ENCODE assay signal across 33 mouse cellular contexts in the genomic region with DNA sequence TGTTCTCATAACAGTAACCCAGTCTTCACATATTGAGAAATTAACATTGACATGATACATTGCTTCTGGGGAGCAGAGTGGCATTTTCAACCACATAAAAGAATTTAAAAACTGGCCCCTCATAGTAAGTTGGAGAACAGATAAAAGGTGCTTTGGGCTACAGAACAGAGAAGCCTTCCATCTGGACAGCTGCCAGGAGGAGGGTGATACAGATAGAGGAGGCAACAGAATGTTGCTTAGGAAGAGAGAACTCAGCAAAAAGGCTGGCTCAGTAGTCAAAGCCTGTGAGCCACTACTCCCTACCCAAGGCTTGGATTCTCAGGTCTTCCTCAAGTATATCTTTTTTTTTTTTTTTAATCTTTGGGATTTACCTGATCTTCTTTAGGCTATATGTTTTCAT. TPM values are rescaled to one million over a fixed set of nuclear protein-coding genes. Genes with fewer than 3 reads are reported as not detected.
DNase-seq lines count a peak whose midpoint lies in the region; ATAC-seq and TF ChIP-seq lines count a peak whose summit lies in the region.
"Had no signal": no experiment of that assay in that cellular context is flagged by ENCODE, and none has a peak within 500 bp of the region (broad histone marks: within the 10 kb centered on the region; RNA-seq: fewer than 3 reads in every experiment).

No protein-coding gene starts in this region.

- peak; percentile 34 to 49 for DNase-seq in cerebellum, postnatal 10 days
- no peak for DNase-seq in cerebellum, postnatal 36 days
- peak; percentile 13 for DNase-seq in kidney, postnatal 10 days
- no peak for DNase-seq in lung, adult 2 months
- no peak for DNase-seq in frontal cortex, postnatal 14 days (ENCODE audit: low spot score in 2 of 2)
- DNase-seq: adrenal gland, adult 8-10 months; B cell, adult 2 months; cerebellum, adult 11 months; cerebellum, adult 2 months; cerebellum, adult 9-11 months; gastrocnemius, adult 2 months; gastrocnemius, postnatal 14 days; heart, adult 18-20 months; heart, postnatal 10 days; heart, postnatal 36 days; kidney, adult 11 months had no signal

- H3K4me1 ChIP-seq in kidney, embryonic 16.5 days (ENCODE audit: insufficient read depth, low read length): no peaks in the 10 kb centered on the region
- peaks cover 1% of the 10 kb centered on the region for H3K4me1 ChIP-seq in ES-Bruce4 (ENCODE audit: control insufficient read depth, insufficient read depth, low read length)
- H3K4me1 ChIP-seq in lung, adult 2 months (ENCODE audit: control insufficient read depth, insufficient read depth, low read length): no peaks in the 10 kb centered on the region
- H3K4me1 ChIP-seq: forebrain, embryonic 10.5 days; forebrain, embryonic 13.5 days; heart, embryonic 15.5 days; hindbrain, embryonic 12.5 days; hindbrain, embryonic 15.5 days; intestine, embryonic 15.5 days had no signal

- ATAC-seq in kidney, embryonic 16.5 days (ENCODE audit: low FRiP score, low TSS enrichment): no peak
- peak; percentile 60; the same call in 1 of the 2 replicates for ATAC-seq in common myeloid progenitor, adult 5-6 weeks (replicated peaks; ENCODE audit: low read depth, poor library complexity, severe bottlenecking)
- ATAC-seq: activated CD4-positive, CD25-positive, alpha-beta regulatory T cell, adult 4 months; forebrain, embryonic 13.5 days; forebrain, embryonic 16.5 days; intestine, embryonic 15.5 days had no signal

- no peak overlapping the region for H3K4me3 ChIP-seq in kidney, embryonic 16.5 days (ENCODE audit: low read length)
- H3K4me3 ChIP-seq in ES-Bruce4 (ENCODE audit: low read depth, low read length): no peak overlapping the region
- H3K4me3 ChIP-seq in lung, adult 2 months (replicated peaks; ENCODE audit: extremely low read depth, low read depth, low read length): no peak overlapping the region
- H3K4me3 ChIP-seq: forebrain, embryonic 10.5 days; forebrain, embryonic 13.5 days; gastrocnemius, adult 2 months; heart, embryonic 12.5 days; heart, embryonic 15.5 days; hindbrain, embryonic 12.5 days; hindbrain, embryonic 15.5 days; intestine, embryonic 15.5 days had no signal

- H3K9ac ChIP-seq in kidney, embryonic 16.5 days (replicated peaks; ENCODE audit: low read length): no peak overlapping the region
- H3K9ac ChIP-seq in ES-Bruce4 (ENCODE audit: low read depth, poor library complexity, severe bottlenecking): no peak overlapping the region
- H3K9ac ChIP-seq: forebrain, embryonic 13.5 days; heart, embryonic 12.5 days; heart, embryonic 15.5 days; hindbrain, embryonic 12.5 days; hindbrain, embryonic 15.5 days; intestine, embryonic 15.5 days had no signal

- H3K27me3 ChIP-seq in kidney, embryonic 16.5 days (ENCODE audit: insufficient read depth, low read length): no peaks in the 10 kb centered on the region
- H3K27me3 ChIP-seq in ES-Bruce4 (ENCODE audit: control insufficient read depth, insufficient read depth, low read length, poor library complexity, severe bottlenecking): no peaks in the 10 kb centered on the region
- H3K27me3 ChIP-seq: CH12.LX; forebrain, embryonic 13.5 days; heart, embryonic 12.5 days; heart, embryonic 15.5 days; hindbrain, embryonic 12.5 days; hindbrain, embryonic 15.5 days; intestine, embryonic 15.5 days had no signal

- TF ChIP-seq EP300 in ES-Bruce4 (IDR thresholded peaks at IDR 0.05; ENCODE audit: insufficient read depth, low read depth, low read length): no peak

- TF ChIP-seq CTCF in ES-Bruce4 (IDR thresholded peaks at IDR 0.05; ENCODE audit: low read depth, low read length): no peak
- TF ChIP-seq CTCF in lung, adult 2 months (IDR thresholded peaks at IDR 0.05; ENCODE audit: insufficient read depth, low read length): no peak

- H3K36me3 ChIP-seq in kidney, embryonic 16.5 days (ENCODE audit: insufficient read depth, low read length): no peaks in the 10 kb centered on the region
- H3K36me3 ChIP-seq in ES-Bruce4 (ENCODE audit: control insufficient read depth, insufficient read depth, low read length, poor library complexity, severe bottlenecking): no peaks in the 10 kb centered on the region
- H3K36me3 ChIP-seq: forebrain, embryonic 10.5 days; heart, embryonic 12.5 days; heart, embryonic 15.5 days; hindbrain, embryonic 12.5 days; hindbrain, embryonic 15.5 days; intestine, embryonic 15.5 days had no signal

- H3K27ac ChIP-seq in kidney, embryonic 16.5 days (ENCODE audit: low read length): no peak overlapping the region
- peak overlapping the region; percentile 78 for H3K27ac ChIP-seq in ES-Bruce4 (ENCODE audit: insufficient read depth, low read length)
- H3K27ac ChIP-seq: forebrain, embryonic 10.5 days; forebrain, embryonic 13.5 days; gastrocnemius, adult 2 months; heart, embryonic 15.5 days; hindbrain, embryonic 12.5 days; hindbrain, embryonic 15.5 days; intestine, embryonic 15.5 days had no signal

- no peak overlapping the region for H3K4me2 ChIP-seq in kidney, embryonic 16.5 days (replicated peaks; ENCODE audit: low read depth, low read length)
- H3K4me2 ChIP-seq: forebrain, embryonic 13.5 days; heart, embryonic 12.5 days; heart, embryonic 15.5 days; hindbrain, embryonic 12.5 days; hindbrain, embryonic 15.5 days; intestine, embryonic 15.5 days had no signal

- TF ChIP-seq POLR2A in ES-Bruce4 (IDR thresholded peaks at IDR 0.05; ENCODE audit: insufficient read depth, low read length): no peak
- TF ChIP-seq POLR2A in lung, adult 2 months (IDR thresholded peaks at IDR 0.05; ENCODE audit: borderline replicate concordance, extremely low read depth, low read depth, low read length): no peak

- no peaks in the 10 kb centered on the region for H3K9me3 ChIP-seq in kidney, embryonic 16.5 days (ENCODE audit: low read length)
- H3K9me3 ChIP-seq in ES-Bruce4 (replicated peaks; ENCODE audit: control insufficient read depth, insufficient read depth, low read length, poor library complexity, severe bottlenecking): no peaks in the 10 kb centered on the region
- H3K9me3 ChIP-seq: forebrain, embryonic 10.5 days; forebrain, embryonic 13.5 days; heart, embryonic 12.5 days; heart, embryonic 15.5 days; hindbrain, embryonic 12.5 days; hindbrain, embryonic 15.5 days; intestine, embryonic 15.5 days had no signal

RNA-seq across cellular contexts. Expression of a gene that starts 25.3 kb away (rescaled TPM):
- 2.3 and 2.4 TPM in 2 replicates for polyA plus RNA-seq in kidney, embryonic 16.5 days (2015; fragmentation: Nextera tagmentation; extraction: Ambion mirVana)
- 6.8 and 8.5 TPM in 2 replicates for polyA plus RNA-seq in ES-Bruce4 (2011; ENCODE audit: insufficient read depth, insufficient read length, low read depth, missing spikeins)
- 5.7 and 6.2 TPM in 2 replicates for total RNA-seq in common myeloid progenitor, adult 5-6 weeks (2017)
- polyA plus RNA-seq in lung, adult 2 months (2012; rRNA removed): 3.0 and 4.4 TPM in 2 replicates
- total RNA-seq: CH12.LX had no signal
- polyA plus RNA-seq: activated CD4-positive, CD25-positive, alpha-beta regulatory T cell, adult 4 months had no signal

RNA-seq across cellular contexts. Expression of a gene that starts 44.1 kb away (rescaled TPM):
- polyA plus RNA-seq in kidney, embryonic 16.5 days (2015; fragmentation: Nextera tagmentation; extraction: Ambion mirVana): 0.76 and 1.3 TPM in 2 replicates
- not detected in 2 replicates for polyA plus RNA-seq in ES-Bruce4 (2011; ENCODE audit: insufficient read depth, insufficient read length, low read depth, missing spikeins)
- 29.7 and 30.5 TPM in 2 replicates for total RNA-seq in common myeloid progenitor, adult 5-6 weeks (2017)
- not detected in 2 replicates for polyA plus RNA-seq in lung, adult 2 months (2012; rRNA removed)
- total RNA-seq: adrenal gland, adult 8-10 months; adrenal gland, postnatal 36 days; CH12.LX; gastrocnemius, adult 2 months; gastrocnemius, postnatal 14 days; heart, adult 18-20 months; heart, postnatal 10 days had no signal
- polyA plus RNA-seq: cerebellum, adult 2 months had no signal

RNA-seq across cellular contexts. Expression of a gene that starts 48.3 kb away (rescaled TPM):
- not detected in 2 replicates for polyA plus RNA-seq in kidney, embryonic 16.5 days (2015; fragmentation: Nextera tagmentation; extraction: Ambion mirVana)
- not detected in 2 replicates for polyA plus RNA-seq in ES-Bruce4 (2011; ENCODE audit: insufficient read depth, insufficient read length, low read depth, missing spikeins)
- total RNA-seq in common myeloid progenitor, adult 5-6 weeks (2017): not detected in 2 replicates
- polyA plus RNA-seq in lung, adult 2 months (2012; rRNA removed): not detected in 2 replicates
- total RNA-seq: adrenal gland, adult 8-10 months; CH12.LX; gastrocnemius, adult 2 months; gastrocnemius, postnatal 14 days; gastrocnemius, postnatal 4 days; heart, adult 18-20 months; heart, postnatal 10 days; heart, postnatal 36 days had no signal
- polyA plus RNA-seq: activated CD4-positive, CD25-positive, alpha-beta regulatory T cell, adult 4 months; cerebellum, adult 2 months; embryonic facial prominence, embryonic 11.5 days; embryonic facial prominence, embryonic 14.5 days; forebrain, embryonic 10.5 days; forebrain, embryonic 13.5 days; forebrain, embryonic 16.5 days; heart, embryonic 12.5 days; heart, embryonic 15.5 days; hindbrain, embryonic 12.5 days; intestine, embryonic 15.5 days had no signal

RNA-seq across cellular contexts. Expression of a gene that starts 59.1 kb away (rescaled TPM):
- not detected in 2 replicates for polyA plus RNA-seq in kidney, embryonic 16.5 days (2015; fragmentation: Nextera tagmentation; extraction: Ambion mirVana)
- polyA plus RNA-seq in ES-Bruce4 (2011; ENCODE audit: insufficient read depth, insufficient read length, low read depth, missing spikeins): not detected in 2 replicates
- not detected in 2 replicates for total RNA-seq in common myeloid progenitor, adult 5-6 weeks (2017)
- polyA plus RNA-seq in lung, adult 2 months (2012; rRNA removed): not detected in 2 replicates
- total RNA-seq: adrenal gland, adult 8-10 months; adrenal gland, postnatal 36 days; CH12.LX; gastrocnemius, adult 2 months; gastrocnemius, postnatal 14 days; gastrocnemius, postnatal 4 days; heart, adult 18-20 months; heart, postnatal 10 days; heart, postnatal 36 days had no signal
- polyA plus RNA-seq: activated CD4-positive, CD25-positive, alpha-beta regulatory T cell, adult 4 months; cerebellum, adult 2 months; forebrain, embryonic 13.5 days; forebrain, embryonic 16.5 days; heart, embryonic 12.5 days; heart, embryonic 15.5 days; hindbrain, embryonic 12.5 days; hindbrain, embryonic 15.5 days; intestine, embryonic 15.5 days had no signal

Comparison
In these comparisons a context has a peak if more than half of its experiments do, and no peak if none do; other contexts are left out.
1. DNase-seq: peak in cerebellum, postnatal 10 days (2 of 2) and kidney, postnatal 10 days (single experiment); none in cerebellum, postnatal 36 days (0 of 2), lung, adult 2 months (single experiment) and frontal cortex, postnatal 14 days (0 of 2).